Mouse (Mus musculus) neutrophil, adult 5-6 weeks (primary cell): ENCODE results near the gene Slc25a10. TPM values are rescaled to one million over a fixed set of nuclear protein-coding genes. Genes with fewer than 3 reads are reported as not detected.

Experiments used
- ATAC-seq: fragments of 151-379, 151-347 bp; 2 replicates; pipeline ENCODE4 v1.8.0; 2017; ENCODE audit warnings: mild to moderate bottlenecking, moderate TSS enrichment; ENCODE audit not compliant: insufficient number of reproducible peaks, poor library complexity, low FRiP score, severe bottlenecking; ENCODE audit errors: extremely low read depth
- total RNA-seq: library from RNA; stranded (forward); fragments of 200-1000 nt; gene quantifications from 2 replicates; pipeline ENCODE4 v1.2.3, GENCODE M21; 2017

Slc25a10 gene
- total RNA-seq, 1 experiment from 2014 or later: 5.0 TPM

- ATAC-seq: no peak
These were observed 19.6 kb upstream of the Slc25a10 start for GRCm38 (mm10) chr11:120472052-120472451.

- no peak for ATAC-seq
These were observed 8.1 kb upstream of the Slc25a10 start for GRCm38 (mm10) chr11:120483448-120483934.

GRCm38 (mm10) chr11:120484265-120484981, 7.2 kb upstream of the Slc25a10 start, which contains the start of gene Mrpl12:
Gene Mrpl12 (plus strand): TSS chr11:120484613.
- peak; percentile 88 for ATAC-seq

- no peak for ATAC-seq
These were observed 6.4 kb upstream of the Slc25a10 start for GRCm38 (mm10) chr11:120485251-120485650.

- ATAC-seq: no peak
These were observed 3.1 kb upstream of the Slc25a10 start for GRCm38 (mm10) chr11:120488516-120488915.

GRCm38 (mm10) chr11:120489054-120489761, 2.4 kb upstream of the Slc25a10 start:
- peak; percentile 60 for ATAC-seq

GRCm38 (mm10) chr11:120490291-120491046, 1.2 kb upstream of the Slc25a10 start:
- ATAC-seq: no peak

- ATAC-seq: peak; percentile 14; the same call in 1 of the 2 replicates
These were observed 611 bp downstream of the Slc25a10 start for GRCm38 (mm10) chr11:120492024-120492877.

GRCm38 (mm10) chr11:120492878-120493203, 1.2 kb downstream of the Slc25a10 start:
- no peak for ATAC-seq

GRCm38 (mm10) chr11:120493351-120493750, 1.7 kb downstream of the Slc25a10 start:
- ATAC-seq: no peak

GRCm38 (mm10) chr11:120493911-120494310, 2.3 kb downstream of the Slc25a10 start:
- ATAC-seq: no peak

GRCm38 (mm10) chr11:120497436-120497835, 5.8 kb downstream of the Slc25a10 start:
- no peak for ATAC-seq

GRCm38 (mm10) chr11:120498226-120498625, 6.6 kb downstream of the Slc25a10 start:
- ATAC-seq: no peak

GRCm38 (mm10) chr11:120498891-120499290, 7.3 kb downstream of the Slc25a10 start:
- ATAC-seq: no peak

GRCm38 (mm10) chr11:120499894-120500293, 8.3 kb downstream of the Slc25a10 start:
- ATAC-seq: no peak

GRCm38 (mm10) chr11:120500357-120500756, 8.7 kb downstream of the Slc25a10 start:
- no peak for ATAC-seq

GRCm38 (mm10) chr11:120501018-120501417, 9.4 kb downstream of the Slc25a10 start:
- ATAC-seq: no peak

- ATAC-seq: no peak
These were observed 10.1 kb downstream of the Slc25a10 start for GRCm38 (mm10) chr11:120501701-120502100.

GRCm38 (mm10) chr11:120505661-120506060, 14.0 kb downstream of the Slc25a10 start:
- no peak for ATAC-seq
